Mouse (Mus musculus) liver, embryonic 11.5 days (tissue): ENCODE results near the gene Rtl1. TPM values are rescaled to one million over a fixed set of nuclear protein-coding genes. Genes with fewer than 3 reads are reported as not detected.
A peak's percentile ranks its signal among the peaks of the same experiment; 100 is the strongest.

Source experiments
- ATAC-seq: fragments of 200-750 bp; cut with Nextera tagmentation; replicated peaks from 2 replicates; pipeline ENCODE4 v1.8.0; 2017; ENCODE audit warnings: moderate number of reproducible peaks, mild to moderate bottlenecking, moderate TSS enrichment, moderate library complexity; ENCODE audit not compliant: low FRiP score
- DNase-seq: peaks from one replicate; pipeline ENCODE4 v3.0.0-alpha.2; 2017; ENCODE audit warnings: low spot score
- H3K27ac ChIP-seq: fragments of 300-500 bp; sonication (generic); 2 replicates; pipeline ENCODE4 v1.5.1; 2014; ENCODE audit warnings: mild to moderate bottlenecking, low read depth, low read length, control low read depth
- H3K27me3 ChIP-seq: fragments of 300-500 bp; sonication (generic); replicated peaks from 2 replicates; pipeline ENCODE4 v1.6.1; 2014; ENCODE audit warnings: low read length, mixed read lengths; ENCODE audit not compliant: control insufficient read depth, insufficient read depth
- H3K36me3 ChIP-seq: fragments of 300-500 bp; sonication (generic); 2 replicates; pipeline ENCODE4 v1.6.1; 2014; ENCODE audit warnings: mild to moderate bottlenecking, low read length, moderate library complexity, mixed read lengths; ENCODE audit not compliant: control insufficient read depth, insufficient read depth
- H3K4me1 ChIP-seq: fragments of 300-500 bp; sonication (generic); replicated peaks from 2 replicates; pipeline ENCODE4 v1.6.1; 2014; ENCODE audit warnings: low read length, mixed read lengths; ENCODE audit not compliant: control insufficient read depth, insufficient read depth
- H3K4me2 ChIP-seq: fragments of 300-500 bp; sonication (generic); 2 replicates; pipeline ENCODE4 v1.6.1; 2014; ENCODE audit warnings: mild to moderate bottlenecking, control low read depth, moderate library complexity
- H3K4me3 ChIP-seq: fragments of 300-500 bp; sonication (generic); 2 replicates; pipeline ENCODE4 v1.5.1; 2014; ENCODE audit warnings: low read depth, low read length, control low read depth
- H3K9ac ChIP-seq: fragments of 300-500 bp; sonication (generic); 2 replicates; pipeline ENCODE4 v1.6.1; 2014; ENCODE audit warnings: low read depth, low read length, control low read depth
- H3K9me3 ChIP-seq: fragments of 300-500 bp; sonication (generic); 2 replicates; pipeline ENCODE4 v1.6.1; 2016; ENCODE audit warnings: low read length, inconsistent platforms, mixed read lengths; ENCODE audit not compliant: control insufficient read depth
- WGBS: fragments of 180-500 bp; shearing (Covaris S2); extraction: QIAGEN DNeasy Blood & Tissue Kit; methylation state at CpG from one replicate; pipeline ENCODE4 v1.1.7; 2014; 5-methylcytosine and 5-hydroxymethylcytosine counted together
- microRNA counts: library from miRNA; unstranded; fragments of <30 nt; microRNA quantifications from one replicate; lab custom pipeline; 2015
- microRNA-seq: library from miRNA; unstranded; fragments of <30 nt; microRNA quantifications from one replicate; pipeline ENCODE4, GENCODE M21; 2017; ENCODE audit warnings: borderline number of aligned reads
- polyA plus RNA-seq: library from polyadenylated mRNA; unstranded; fragments of >200 nt; fragmentation: Nextera tagmentation; extraction: Ambion mirVana; gene quantifications from 2 replicates; pipeline ENCODE4 v1.2.1, GENCODE M21; 2014

Rtl1 gene
- polyA plus RNA-seq, 1 experiment from 2014 or later, result 1.6 TPM

DNA sequence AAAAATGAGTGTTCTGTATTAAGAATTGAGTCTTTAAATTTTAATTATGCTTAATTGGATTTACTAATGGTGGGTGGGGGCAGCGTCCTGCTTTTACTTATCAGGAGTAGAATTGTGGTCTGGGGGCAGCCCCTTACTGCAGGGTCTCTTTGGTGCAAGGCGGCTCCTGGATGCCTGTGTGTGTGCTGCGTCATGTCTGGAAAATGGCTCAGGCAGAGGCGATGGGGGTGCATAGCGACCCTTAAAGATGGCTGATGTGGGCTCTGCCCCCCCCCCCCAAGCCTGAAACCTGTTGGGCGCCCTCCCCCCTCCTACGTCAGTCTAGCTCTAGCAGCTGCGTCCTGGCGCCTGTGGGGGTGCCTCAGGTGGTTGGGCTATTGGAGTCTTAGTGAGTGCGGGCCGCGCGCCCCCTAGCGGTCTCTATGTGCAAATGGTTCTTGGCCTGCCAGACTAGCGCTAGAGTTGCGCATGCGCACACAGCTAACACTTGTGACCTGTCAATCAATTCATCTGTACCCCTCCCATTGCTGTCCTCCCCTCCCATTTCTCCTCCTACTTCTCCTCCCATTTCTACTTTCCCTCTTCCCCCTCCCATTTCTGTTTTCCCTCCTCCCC is 57.4 kb downstream of the Rtl1 start:
- Histone ChIP-seq H3K9me3 (peaks cover 31% of the 10 kb centered on the region), H3K36me3 (peaks cover 3% of the 10 kb centered on the region; the same call in 1 of the 2 replicates), H3K27me3 (peaks cover 8% of the 10 kb centered on the region), H3K4me2 (no peak overlapping the region), H3K27ac (no peak overlapping the region), H3K4me1 (peaks cover 2% of the 10 kb centered on the region; the same call in 1 of the 2 replicates), H3K4me3 (peak overlapping the region; percentile 54), H3K9ac (no peak overlapping the region)
- 32% methylated on average over 16 of the region's 17 CpGs for WGBS
- ATAC-seq (peak; percentile 73), DNase-seq (peak; percentile 69)

GRCm38 (mm10) chr12:109542011-109542410 is 58.1 kb downstream of the Rtl1 start:
- no peaks in the 10 kb centered on the region; the same call in 1 of the 2 replicates for H3K4me1 ChIP-seq
- H3K9ac ChIP-seq, result peak overlapping the region; percentile 65
- H3K4me3 ChIP-seq, result peak overlapping the region; percentile 54
- DNase-seq, result no peak
- WGBS, result 36% methylated on average over 14 of the region's 14 CpGs
- peaks cover 31% of the 10 kb centered on the region for H3K9me3 ChIP-seq
- ATAC-seq, result no peak
- H3K4me2 ChIP-seq, result peak overlapping the region; percentile 29; the same call in 1 of the 2 replicates
- H3K27me3 ChIP-seq, result peaks cover 8% of the 10 kb centered on the region
- H3K36me3 ChIP-seq, result peaks cover 3% of the 10 kb centered on the region; the same call in 1 of the 2 replicates
- H3K27ac ChIP-seq, result peak overlapping the region; percentile 71

- peak overlapping the region; percentile 54 for H3K4me3 ChIP-seq
- ATAC-seq (no peak), DNase-seq (no peak)
- peaks cover 31% of the 10 kb centered on the region for H3K9me3 ChIP-seq
- H3K36me3 ChIP-seq, result peaks cover 3% of the 10 kb centered on the region; the same call in 1 of the 2 replicates
- H3K4me1 ChIP-seq, result no peaks in the 10 kb centered on the region
- 51% methylated on average over 16 of the region's 16 CpGs for WGBS
- peaks cover 8% of the 10 kb centered on the region for H3K27me3 ChIP-seq
- peak overlapping the region; percentile 29; the same call in 1 of the 2 replicates for H3K4me2 ChIP-seq
- peak overlapping the region; percentile 65 for H3K9ac ChIP-seq
- H3K27ac ChIP-seq, result peak overlapping the region; percentile 71
Observed at GRCm38 (mm10) chr12:109541540-109541899, 58.6 kb downstream of the Rtl1 start.

DNA sequence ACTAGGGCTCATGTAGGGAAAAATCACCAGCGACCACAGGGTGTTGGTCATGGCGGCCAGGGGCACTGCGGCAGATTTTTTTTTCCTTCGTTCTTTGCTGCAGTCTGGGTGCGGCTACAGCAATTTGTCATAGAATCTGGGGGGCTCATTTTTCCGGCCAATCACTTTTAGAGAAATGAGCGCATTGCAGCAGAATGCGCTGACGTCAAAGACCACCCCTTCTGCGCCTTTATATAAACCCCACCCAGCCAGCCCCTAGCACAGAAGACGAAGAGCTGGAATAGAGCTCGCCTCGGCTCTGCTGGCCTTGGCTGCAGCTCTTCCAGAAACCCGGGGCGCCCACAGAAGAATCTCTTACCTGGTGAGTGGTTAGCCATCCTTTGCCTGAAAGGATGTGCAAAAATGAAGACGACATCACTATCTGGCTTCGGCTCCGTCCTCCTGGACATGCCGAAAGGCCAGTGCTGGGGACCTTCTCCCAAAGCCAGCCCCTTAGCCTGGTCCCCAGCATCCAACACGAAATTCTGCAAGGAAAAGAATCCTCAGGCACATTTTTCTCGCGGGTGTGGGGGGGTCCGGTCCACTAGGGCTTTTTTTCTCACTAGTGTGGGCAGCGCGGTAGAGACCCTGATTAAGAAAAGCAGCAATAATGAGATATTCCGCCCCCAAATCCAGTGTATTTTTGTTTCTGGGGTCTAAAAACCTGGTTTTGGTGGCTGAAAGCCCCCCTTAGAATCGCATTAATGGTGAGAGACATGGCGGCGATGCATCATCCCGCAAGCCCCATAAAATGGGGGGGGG is 59.2 kb downstream of the Rtl1 start:
- H3K9ac ChIP-seq, result peak overlapping the region; percentile 65
- peaks cover 8% of the 10 kb centered on the region for H3K27me3 ChIP-seq
- peak overlapping the region; percentile 54 for H3K4me3 ChIP-seq
- H3K4me1 ChIP-seq, result no peaks in the 10 kb centered on the region
- H3K27ac ChIP-seq, result peak overlapping the region; percentile 45
- H3K36me3 ChIP-seq, result peaks cover under 1% of the 10 kb centered on the region; the same call in 1 of the 2 replicates
- ATAC-seq, result no peak
- H3K4me2 ChIP-seq, result peak overlapping the region; percentile 51; the same call in 1 of the 2 replicates
- H3K9me3 ChIP-seq, result peaks cover 31% of the 10 kb centered on the region
- DNase-seq, result no peak
- WGBS, result 47% methylated on average over 30 of the region's 30 CpGs

GRCm38 (mm10) chr12:109539950-109540349 is 60.2 kb downstream of the Rtl1 start:
- peaks cover 8% of the 10 kb centered on the region for H3K27me3 ChIP-seq
- H3K4me1 ChIP-seq, result no peaks in the 10 kb centered on the region
- peaks cover 31% of the 10 kb centered on the region for H3K9me3 ChIP-seq
- H3K4me3 ChIP-seq, result peak overlapping the region; percentile 28
- ATAC-seq (no peak), DNase-seq (no peak)
- peak overlapping the region; percentile 9; the same call in 1 of the 2 replicates for H3K9ac ChIP-seq
- WGBS, result 50% methylated on average over 13 of the region's 13 CpGs
- peak overlapping the region; percentile 16 for H3K27ac ChIP-seq
- H3K4me2 ChIP-seq, result peak overlapping the region; percentile 51
- no peaks in the 10 kb centered on the region for H3K36me3 ChIP-seq

MicroRNA genes within 50 kb of the gene (microRNA counts, 519-probe panel; counts per million panel counts)
- microRNA mmu-miR-1188 (lab: Ali Mortazavi, UCI), result not detected
- microRNA mmu-miR-127 (lab: Ali Mortazavi, UCI), result 6,841 counts per million, percentile 84 among the panel's probes with 10 or more counts
- 6,558 counts per million, percentile 79 among the panel's probes with 10 or more counts for microRNA mmu-miR-136 (lab: Ali Mortazavi, UCI)
- microRNA mmu-miR-1906 (lab: Ali Mortazavi, UCI), result not detected
- not detected for microRNA mmu-miR-337-3p (lab: Ali Mortazavi, UCI)
- not detected for microRNA mmu-miR-337-5p (lab: Ali Mortazavi, UCI)
- not detected for microRNA mmu-miR-341 (lab: Ali Mortazavi, UCI)
- 4,851 counts per million, percentile 37 among the panel's probes with 10 or more counts for microRNA mmu-miR-370 (lab: Ali Mortazavi, UCI)
- microRNA mmu-miR-431 (lab: Ali Mortazavi, UCI), result 6,865 counts per million, percentile 85 among the panel's probes with 10 or more counts
- microRNA mmu-miR-432 (lab: Ali Mortazavi, UCI), result not detected
- 6,476 counts per million, percentile 78 among the panel's probes with 10 or more counts for microRNA mmu-miR-433 (lab: Ali Mortazavi, UCI)
- 6,617 counts per million, percentile 79 among the panel's probes with 10 or more counts for microRNA mmu-miR-434-3p (lab: Ali Mortazavi, UCI)
- 5,475 counts per million, percentile 53 among the panel's probes with 10 or more counts for microRNA mmu-miR-434-5p (lab: Ali Mortazavi, UCI)
- microRNA mmu-miR-493 (lab: Ali Mortazavi, UCI), result not detected
- microRNA mmu-miR-540-3p (lab: Ali Mortazavi, UCI), result not detected
- not detected for microRNA mmu-miR-540-5p (lab: Ali Mortazavi, UCI)
- not detected for microRNA mmu-miR-665 (lab: Ali Mortazavi, UCI)
- microRNA mmu-miR-673-3p (lab: Ali Mortazavi, UCI), result not detected
- 2,920 counts per million, percentile 9 among the panel's probes with 10 or more counts for microRNA mmu-miR-673-5p (lab: Ali Mortazavi, UCI)
- not detected for microRNA mmu-miR-770-3p (lab: Ali Mortazavi, UCI)
- microRNA mmu-miR-770-5p (lab: Ali Mortazavi, UCI), result not detected

Small RNAs within 50 kb of the gene (microRNA-seq; reads per million reads assigned to microRNA genes)
- gene Gm23912 (not detected), gene Mir1188 (22.5 reads per million, percentile 33 among the genes with 10 or more reads in this experiment), gene Mir127 (17,984 reads per million, percentile 97 among the genes with 10 or more reads in this experiment), gene Mir136 (not detected), gene Mir1906-1 (not detected), gene Mir3070a (20.8 reads per million, percentile 32 among the genes with 10 or more reads in this experiment), gene Mir3070b (not detected), gene Mir3071 (not detected), gene Mir337 (6.7 reads per million, percentile 17 among the genes with 10 or more reads in this experiment), gene Mir341 (2,311 reads per million, percentile 82 among the genes with 10 or more reads in this experiment), gene Mir3544 (not detected), gene Mir370 (2,005 reads per million, percentile 80 among the genes with 10 or more reads in this experiment), gene Mir431 (11,543 reads per million, percentile 95 among the genes with 10 or more reads in this experiment), gene Mir432 (not detected), gene Mir433 (4,105 reads per million, percentile 87 among the genes with 10 or more reads in this experiment), gene Mir434 (2,829 reads per million, percentile 85 among the genes with 10 or more reads in this experiment), gene Mir493 (585 reads per million, percentile 67 among the genes with 10 or more reads in this experiment), gene Mir540 (2,945 reads per million, percentile 85 among the genes with 10 or more reads in this experiment), gene Mir665 (3,800 reads per million, percentile 87 among the genes with 10 or more reads in this experiment), gene Mir673 (466 reads per million, percentile 66 among the genes with 10 or more reads in this experiment), gene Mir770 (690 reads per million, percentile 69 among the genes with 10 or more reads in this experiment)

Other genes starting within 250 kb of the Rtl1 start
- 744 and 770 TPM in 2 replicates for gene Dlk1, start 147.5 kb downstream of the Rtl1 start, polyA plus RNA-seq